Mouse (Mus musculus) thymus, adult 2 months (tissue): ENCODE data around the gene Hdac4.

ENCODE experiments used
- CTCF ChIP-seq: fragments of 200-500 bp; IDR thresholded peaks from 2 replicates; pipeline ENCODE4 v1.5.1; 2012; ENCODE audit warnings: mild to moderate bottlenecking, control low read depth, low read length, moderate library complexity, borderline replicate concordance; ENCODE audit not compliant: control insufficient read depth, poor library complexity, insufficient read depth; ENCODE audit errors: extremely low read depth
- POLR2A ChIP-seq: fragments of 200-500 bp; IDR thresholded peaks from 2 replicates; pipeline ENCODE4 v1.6.1; 2012; ENCODE audit warnings: mild to moderate bottlenecking, low read length, control low read depth, moderate library complexity; ENCODE audit not compliant: control insufficient read depth, poor library complexity, insufficient read depth; ENCODE audit errors: extremely low read depth

DNA sequence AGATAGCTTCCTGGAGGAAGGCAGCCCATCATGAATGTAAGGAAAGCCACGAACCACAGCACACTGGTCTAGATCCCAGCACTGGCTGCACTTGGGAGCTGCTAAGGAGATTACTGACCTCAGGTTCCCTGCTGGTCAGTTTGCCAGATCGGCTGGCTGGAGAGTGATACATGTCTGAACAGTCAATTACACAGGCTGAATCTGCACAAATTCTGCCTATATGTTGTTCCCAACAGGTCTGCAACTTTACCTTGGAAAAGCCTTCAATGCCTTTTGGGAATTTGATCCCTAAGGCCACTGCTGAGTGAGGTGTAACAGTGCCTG, 189.9 kb downstream of the Hdac4 start:
- TF ChIP-seq POLR2A: no peak
- TF ChIP-seq CTCF: no peak
